Mouse (Mus musculus) kidney, postnatal 4 days (tissue): Measurements from ENCODE around the gene Tecr.
A peak's percentile ranks its signal among the peaks of the same experiment; 100 is the strongest.
"Not testable (repeated sequence)": the region's sequence is repeated elsewhere in the genome, so short reads cannot be mapped to it uniquely, and the experiment has no call there.

Experiments used
- DNase-seq, 2 experiments: peaks; one replicate each; pipeline ENCODE4 v3.0.0; 2021; ENCODE audit warnings: mixed read lengths in 2 of 2

The Tecr gene

GRCm38 (mm10) chr8:83580826-83581225 is 26.9 kb downstream of the Tecr start:
- DNase-seq = no peak

GRCm38 (mm10) chr8:83579676-83580075 is 28.1 kb downstream of the Tecr start:
- DNase-seq = no peak

- no peak for DNase-seq
These were observed 29.4 kb downstream of the Tecr start for GRCm38 (mm10) chr8:83578131-83579055.

- DNase-seq = no peak
These were observed 30.4 kb downstream of the Tecr start for GRCm38 (mm10) chr8:83577384-83577791.

GRCm38 (mm10) chr8:83576921-83577320 is 30.9 kb downstream of the Tecr start:
- no peak for DNase-seq

GRCm38 (mm10) chr8:83576516-83576895 is 31.3 kb downstream of the Tecr start:
- DNase-seq = no peak

- no peak for DNase-seq
These were observed 31.9 kb downstream of the Tecr start for GRCm38 (mm10) chr8:83575561-83576515.

- no peak for DNase-seq
These were observed 33.0 kb downstream of the Tecr start for GRCm38 (mm10) chr8:83574631-83575315.

GRCm38 (mm10) chr8:83573140-83573875 is 34.5 kb downstream of the Tecr start:
- peak; percentile 49 to 62 for DNase-seq

- DNase-seq = peak in 1 of 2 experiments; percentile 19
These were observed 35.4 kb downstream of the Tecr start for GRCm38 (mm10) chr8:83572246-83572812.

GRCm38 (mm10) chr8:83571791-83572190 is 36.0 kb downstream of the Tecr start:
- DNase-seq = no peak

- DNase-seq = not testable (repeated sequence)
These were observed 36.8 kb downstream of the Tecr start for GRCm38 (mm10) chr8:83571001-83571340.

GRCm38 (mm10) chr8:83570272-83571000 is 37.3 kb downstream of the Tecr start:
- peak in 1 of 2 experiments; percentile 2 for DNase-seq

GRCm38 (mm10) chr8:83569165-83569564 is 38.6 kb downstream of the Tecr start:
- peak in 1 of 2 experiments; percentile 1 for DNase-seq

- peak in 1 of 2 experiments; percentile 3 for DNase-seq
These were observed 39.0 kb downstream of the Tecr start for GRCm38 (mm10) chr8:83568755-83569154.

- DNase-seq = peak in 1 of 2 experiments; percentile 4
These were observed 39.6 kb downstream of the Tecr start for GRCm38 (mm10) chr8:83568128-83568527.

GRCm38 (mm10) chr8:83567668-83568067 is 40.1 kb downstream of the Tecr start:
- DNase-seq = no peak

GRCm38 (mm10) chr8:83566469-83567395 is 41.0 kb downstream of the Tecr start, which contains the start of gene Ndufb7:
Ndufb7 (plus strand) TSS chr8:83566671.
- peak; percentile 98 to 99 for DNase-seq

- peak; percentile 54 to 62 for DNase-seq
These were observed 41.9 kb downstream of the Tecr start for GRCm38 (mm10) chr8:83565731-83566375.
